Mouse (Mus musculus) cerebellum, adult 2 months (tissue): ENCODE results near the gene Stard13.

Experiments
- CTCF ChIP-seq: fragments of 200-500 bp; IDR thresholded peaks from 2 replicates; pipeline ENCODE4 v1.5.1; 2011; ENCODE audit warnings: low read depth, mild to moderate bottlenecking, control low read depth, low read length, moderate library complexity, borderline replicate concordance; ENCODE audit not compliant: insufficient read depth
- POLR2A ChIP-seq: fragments of 200-500 bp; IDR thresholded peaks from 2 replicates; pipeline ENCODE4 v1.6.1; 2011; ENCODE audit warnings: low read length, control low read depth, borderline replicate concordance; ENCODE audit not compliant: insufficient read depth

GRCm38 (mm10) chr5:151162642-151163041 lies 71.0 kb downstream of the Stard13 start:
- no peak for TF ChIP-seq CTCF
- TF ChIP-seq POLR2A = no peak
